Mouse (Mus musculus) heart, postnatal 0 days (tissue): ENCODE data around the gene Tet1.

Experiments used
- CTCF ChIP-seq: IDR thresholded peaks from 2 replicates; pipeline ENCODE4 v1.5.1; 2016; ENCODE audit warnings: antibody characterized with exemption, control low read depth, low read depth
- EP300 ChIP-seq: IDR thresholded peaks from 2 replicates; pipeline ENCODE4 v1.6.1; 2016; ENCODE audit warnings: antibody characterized with exemption, low read depth

GRCm38 (mm10) chr10:62885969-62886798 is 22.6 kb downstream of the Tet1 start:
- no peak for TF ChIP-seq CTCF
- TF ChIP-seq EP300 = no peak
